Mouse (Mus musculus) frontal cortex, adult (tissue): ENCODE measurements around the gene Tjp1.

Experiments used
- ATAC-seq: cut with Nextera tagmentation; 2 replicates; pipeline ENCODE4 v1.9.2; 2017; ENCODE audit warnings: mild to moderate bottlenecking, moderate library complexity, mixed read lengths; ENCODE audit not compliant: low TSS enrichment

The Tjp1 gene

GRCm38 (mm10) chr7:65436921-65437320 lies 90.7 kb downstream of the Tjp1 start:
- ATAC-seq: peak; percentile 74

- no peak for ATAC-seq
Observed at GRCm38 (mm10) chr7:65431018-65431695, 96.4 kb downstream of the Tjp1 start.

DNA sequence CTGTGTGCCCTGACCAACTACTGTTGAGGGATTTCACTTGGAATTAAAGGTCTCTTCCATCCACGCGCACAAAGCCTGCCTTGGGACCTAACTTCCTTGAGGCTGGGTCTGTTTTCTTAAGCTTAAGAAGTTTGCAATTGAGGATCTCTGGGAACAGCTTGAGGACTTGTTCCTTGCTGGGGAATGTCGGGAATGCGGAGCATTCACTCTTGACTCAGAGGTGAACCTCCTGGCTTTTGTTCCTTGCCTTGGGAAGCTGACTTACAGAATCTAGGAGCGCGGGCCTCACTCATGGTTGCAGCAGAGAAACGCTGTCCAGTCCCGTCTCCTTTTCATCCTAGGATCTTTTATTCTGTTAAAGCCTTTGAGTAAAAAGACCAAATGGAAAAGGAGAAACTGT lies 97.2 kb downstream of the Tjp1 start:
- no peak for ATAC-seq

DNA sequence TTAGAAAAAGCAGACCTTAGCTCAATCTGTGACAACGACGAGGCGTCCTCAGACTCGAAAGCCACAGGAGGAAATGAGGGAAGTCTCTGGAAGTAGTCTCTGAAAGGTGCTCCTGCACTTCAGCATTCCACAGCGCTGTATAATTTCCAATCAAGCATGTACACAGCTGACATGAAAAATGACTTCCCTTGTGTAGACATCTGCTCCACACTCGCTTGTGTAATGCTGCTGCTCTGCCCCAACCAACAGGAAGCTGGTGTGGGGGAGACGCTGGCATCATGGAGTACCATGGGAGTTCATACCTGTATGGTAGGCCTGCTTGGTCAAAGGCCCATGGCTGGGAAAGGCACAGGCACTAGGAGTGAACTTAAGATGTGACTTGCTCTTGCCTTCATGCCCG lies 103.1 kb downstream of the Tjp1 start:
- peak; percentile 47 for ATAC-seq

GRCm38 (mm10) chr7:65422456-65422855 lies 105.1 kb downstream of the Tjp1 start:
- no peak for ATAC-seq

DNA sequence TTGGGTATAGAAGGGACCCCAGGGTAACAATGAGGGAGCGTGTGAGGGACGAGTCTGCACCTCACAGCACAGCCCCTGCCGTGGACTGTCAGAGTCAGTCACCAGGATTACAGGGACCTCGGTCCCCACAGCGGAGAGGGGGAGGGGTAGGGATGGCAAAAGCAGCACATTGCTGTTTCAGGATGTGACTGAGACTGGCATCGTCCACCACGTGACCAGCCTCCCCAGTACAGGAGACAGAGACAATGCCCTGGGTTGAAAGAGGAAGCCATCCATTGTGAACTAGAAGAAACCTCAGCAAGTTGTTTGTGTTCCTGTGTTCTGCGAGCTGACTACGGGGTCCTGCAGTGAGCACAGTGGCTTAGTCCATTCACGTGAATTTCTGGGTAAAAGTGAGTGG lies 106.1 kb downstream of the Tjp1 start:
- ATAC-seq: 0 out of 2 replicates have a peak, but pooled peaks have one; percentile 17

GRCm38 (mm10) chr7:65419926-65420325 lies 107.7 kb downstream of the Tjp1 start:
- no peak for ATAC-seq

GRCm38 (mm10) chr7:65419012-65419411 lies 108.6 kb downstream of the Tjp1 start:
- ATAC-seq: no peak

- no peak for ATAC-seq
Observed at GRCm38 (mm10) chr7:65418366-65418911, 109.1 kb downstream of the Tjp1 start.

- ATAC-seq: peak; percentile 36
Observed at GRCm38 (mm10) chr7:65417231-65418100, 110.1 kb downstream of the Tjp1 start.

DNA sequence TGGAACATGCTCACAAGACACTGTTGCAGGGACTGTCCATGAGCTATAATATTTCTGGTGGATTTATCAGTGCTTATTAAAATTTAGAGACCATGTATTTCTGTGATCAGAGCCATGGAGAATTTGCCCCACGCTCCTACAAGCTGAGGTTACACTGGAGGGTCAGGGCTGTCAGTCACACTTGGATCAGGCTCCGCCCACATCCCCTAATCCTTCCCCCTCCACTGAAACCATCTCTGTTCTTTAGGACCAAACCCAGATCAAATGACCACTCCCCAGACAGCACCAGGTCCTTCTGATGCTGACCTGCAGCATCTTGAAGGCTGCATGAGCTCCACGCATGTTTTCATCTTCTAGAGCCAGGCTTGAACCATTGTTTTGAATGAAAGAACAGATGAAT lies 111.1 kb downstream of the Tjp1 start:
- no peak for ATAC-seq

GRCm38 (mm10) chr7:65413946-65414945 lies 113.3 kb downstream of the Tjp1 start:
- peak; percentile 21; the same call in 1 of the 2 replicates for ATAC-seq

DNA sequence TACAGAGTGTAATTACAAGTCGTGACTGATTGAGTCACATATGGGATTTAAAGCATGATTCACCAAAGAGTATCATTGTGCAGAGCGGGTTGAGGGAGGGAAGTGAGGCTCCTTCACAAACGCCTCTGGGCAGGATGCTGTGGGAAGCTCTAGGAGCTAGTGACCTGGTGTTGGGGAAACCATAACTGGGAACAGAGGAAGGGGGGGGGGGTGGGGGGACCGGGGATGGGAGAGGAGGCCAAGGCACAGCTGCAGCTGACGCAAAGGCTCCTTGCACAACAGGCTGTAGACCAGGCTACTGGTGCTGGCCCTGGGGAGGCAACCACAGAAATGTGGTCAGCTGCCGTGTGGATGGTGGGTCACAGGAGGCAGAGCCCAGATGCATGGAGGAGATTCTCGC lies 116.9 kb downstream of the Tjp1 start:
- ATAC-seq: peak; percentile 77

DNA sequence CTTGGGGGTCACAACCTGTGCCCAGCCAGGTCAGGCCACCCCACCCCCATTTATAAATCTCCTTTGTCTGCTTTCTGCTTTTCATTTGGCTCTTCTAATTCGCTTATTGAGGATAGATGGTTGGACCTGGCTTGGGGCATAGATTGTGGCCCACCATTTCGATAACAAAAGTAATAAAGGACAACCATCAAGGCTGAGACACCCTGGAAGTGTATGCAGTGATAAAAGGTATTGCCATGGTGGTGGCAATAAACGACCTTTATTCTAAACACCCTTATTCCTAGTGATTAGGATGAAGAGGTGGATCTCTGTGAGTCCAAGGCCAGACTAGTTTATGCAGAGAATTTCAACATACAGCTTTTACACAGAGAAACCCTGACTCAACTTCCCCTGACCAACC lies 121.2 kb downstream of the Tjp1 start:
- no peak for ATAC-seq

DNA sequence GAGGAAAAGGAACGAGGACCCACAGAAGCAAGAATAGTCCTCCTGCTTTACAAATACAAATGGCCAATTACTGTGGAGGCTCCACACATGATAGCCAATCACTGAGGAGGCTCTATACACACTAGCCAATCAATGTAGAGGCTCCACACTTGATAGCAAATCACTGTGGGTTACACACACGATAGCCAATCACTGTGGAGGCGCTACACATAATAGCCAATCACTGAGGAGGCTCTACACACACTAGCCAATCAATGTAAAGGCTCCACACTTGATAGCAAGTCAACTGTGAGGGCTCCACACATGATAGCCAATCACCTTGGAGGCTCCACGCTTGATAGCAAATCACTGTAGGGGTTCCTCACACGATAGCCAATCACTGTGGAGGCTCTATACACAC lies 125.1 kb downstream of the Tjp1 start:
- no peak for ATAC-seq

DNA sequence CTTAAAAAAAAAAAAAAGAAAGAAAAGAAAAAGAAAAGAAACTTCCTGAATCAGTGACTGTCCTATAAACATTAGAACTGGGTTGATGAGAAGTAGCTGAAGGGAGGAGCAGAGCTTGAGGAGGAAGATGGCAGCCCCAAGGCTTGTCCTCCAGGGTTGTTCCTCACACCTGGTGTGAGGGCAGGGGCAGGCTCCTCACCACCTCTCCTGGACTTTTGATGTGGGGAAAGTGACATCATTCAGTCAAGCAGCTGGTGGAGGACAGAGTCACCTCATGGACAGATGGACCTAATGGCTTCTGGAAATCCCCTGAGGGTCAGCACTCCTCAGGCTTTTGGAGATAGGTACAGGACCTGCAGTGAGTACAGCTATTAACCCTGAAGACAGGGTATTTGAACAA lies 126.0 kb downstream of the Tjp1 start:
- ATAC-seq: no peak

DNA sequence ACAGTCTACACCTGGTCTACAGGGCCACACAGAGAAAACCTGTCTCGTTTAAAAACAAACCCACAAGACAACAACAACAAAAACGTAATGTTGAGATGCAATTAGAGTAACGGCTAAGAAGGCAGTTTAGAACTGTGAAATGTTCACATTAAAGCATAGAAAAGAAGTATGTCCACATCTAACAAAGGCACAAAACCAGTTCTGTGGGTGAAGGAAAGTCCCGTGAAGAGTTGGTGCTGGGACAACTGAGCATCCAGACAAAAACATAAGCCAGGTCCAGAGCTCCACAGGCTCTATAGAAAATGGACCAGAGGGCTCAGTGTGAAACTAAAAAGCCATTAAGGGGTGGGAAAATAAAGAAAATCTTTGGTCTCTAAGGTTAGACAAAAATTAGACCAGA lies 131.7 kb downstream of the Tjp1 start:
- no peak for ATAC-seq

DNA sequence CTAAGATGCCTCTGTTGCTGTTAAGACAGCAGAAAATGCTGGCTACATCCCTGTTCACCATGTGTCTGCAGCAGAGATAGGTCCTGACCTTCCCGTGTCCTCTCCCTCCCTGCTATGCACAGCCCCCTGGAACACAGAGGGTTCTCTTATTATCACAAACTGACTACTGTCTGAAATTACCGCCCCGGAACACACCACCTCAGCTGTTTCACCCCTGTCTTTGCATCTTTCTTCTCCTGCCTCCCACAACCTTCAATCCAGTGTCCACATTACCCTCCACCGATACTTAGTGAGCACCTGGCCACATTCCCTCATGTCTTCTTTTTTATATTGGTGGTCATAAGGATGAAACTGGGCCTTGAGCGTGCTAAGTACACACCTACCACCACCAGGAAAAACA lies 132.4 kb downstream of the Tjp1 start:
- no peak for ATAC-seq

DNA sequence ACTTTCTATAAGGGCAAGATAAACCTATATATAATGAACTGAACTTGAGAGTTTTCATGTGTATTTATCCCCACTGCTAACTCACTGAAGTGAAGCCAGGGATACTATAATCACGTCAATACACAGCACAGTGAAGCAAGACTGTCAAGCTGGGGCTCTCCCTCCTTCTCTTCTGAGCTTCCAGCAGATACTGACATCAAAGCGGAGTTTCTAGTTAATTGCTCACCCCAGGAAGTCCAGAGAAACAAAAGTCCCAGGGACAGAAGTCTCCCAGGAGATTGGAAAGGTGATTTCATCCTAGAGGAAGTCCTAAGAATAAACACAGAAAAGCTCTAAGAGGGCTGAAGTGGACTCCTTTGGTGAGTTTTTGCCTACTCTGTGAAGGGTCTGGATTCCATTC lies 132.9 kb downstream of the Tjp1 start:
- no peak for ATAC-seq

GRCm38 (mm10) chr7:65393704-65394452 lies 133.7 kb downstream of the Tjp1 start:
- peak; percentile 22; the same call in 1 of the 2 replicates for ATAC-seq

- ATAC-seq: no peak
Observed at GRCm38 (mm10) chr7:65392986-65393385, 134.6 kb downstream of the Tjp1 start.
